Mouse (Mus musculus) cerebellum, adult 8-10 months (tissue): Measurements from ENCODE around the gene Tex38.

Experiments used
- DNase-seq: peaks from one replicate; pipeline ENCODE4 v3.0.0; 2022

Tex38 gene

DNA sequence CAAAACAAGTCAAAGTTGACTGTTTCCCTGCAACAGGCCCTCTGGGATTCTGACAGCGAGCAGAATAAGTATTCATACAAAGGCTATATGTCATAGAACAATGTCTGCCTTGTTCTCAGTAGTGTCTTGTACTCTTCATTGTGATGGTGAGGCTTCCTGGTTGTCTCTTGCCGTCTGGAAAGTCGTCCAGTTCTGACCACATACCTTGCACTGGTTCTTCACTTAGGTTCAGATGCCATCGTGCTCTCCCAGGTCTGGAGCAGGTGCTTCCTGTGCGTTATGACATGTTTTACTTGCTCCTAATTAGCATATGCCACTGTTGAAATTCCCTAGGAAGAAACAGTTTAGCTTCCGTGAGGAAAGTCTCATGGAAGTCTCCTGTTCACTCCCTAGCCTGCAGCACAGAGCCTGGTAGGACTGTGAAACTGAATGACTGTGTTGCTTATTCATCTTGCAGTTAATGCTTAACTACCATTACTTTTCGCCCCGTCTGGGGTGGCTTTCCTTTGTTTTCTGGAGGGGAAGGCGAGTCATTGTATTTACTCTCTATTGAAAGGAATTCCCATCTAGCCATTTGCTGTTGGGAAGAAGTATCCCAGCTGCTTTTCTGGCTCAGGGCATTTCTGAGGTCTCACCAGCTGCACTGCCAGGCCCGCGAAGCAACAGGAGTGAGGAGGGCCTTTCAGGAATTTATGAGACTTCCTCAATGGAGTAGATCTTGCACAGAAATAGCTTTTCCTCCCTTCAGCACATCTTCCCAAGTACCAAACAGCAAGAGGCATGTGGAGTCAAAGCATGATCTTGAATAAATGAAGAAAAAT is 13.0 kb downstream of the Tex38 start:
- DNase-seq, result no peak

DNA sequence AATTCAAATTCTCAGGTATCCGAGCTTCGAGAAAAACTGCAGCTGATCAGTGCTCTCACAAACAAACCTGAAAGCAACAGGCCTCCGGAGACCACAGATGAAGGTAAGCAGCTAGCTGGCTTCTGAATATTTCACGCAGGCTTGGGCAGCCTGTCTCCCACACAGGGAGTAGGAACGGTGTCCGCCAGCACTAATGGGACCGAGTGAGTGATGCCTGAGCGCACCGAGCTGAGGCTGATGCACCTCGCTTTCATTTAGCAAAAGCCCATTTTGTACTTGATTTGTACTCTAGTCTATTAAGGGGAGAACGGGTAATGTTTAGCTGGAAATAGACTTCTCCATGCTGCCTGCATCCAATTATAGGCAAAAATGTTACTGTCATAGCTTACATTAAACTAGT is 16.2 kb downstream of the Tex38 start:
- DNase-seq, result no peak

DNA sequence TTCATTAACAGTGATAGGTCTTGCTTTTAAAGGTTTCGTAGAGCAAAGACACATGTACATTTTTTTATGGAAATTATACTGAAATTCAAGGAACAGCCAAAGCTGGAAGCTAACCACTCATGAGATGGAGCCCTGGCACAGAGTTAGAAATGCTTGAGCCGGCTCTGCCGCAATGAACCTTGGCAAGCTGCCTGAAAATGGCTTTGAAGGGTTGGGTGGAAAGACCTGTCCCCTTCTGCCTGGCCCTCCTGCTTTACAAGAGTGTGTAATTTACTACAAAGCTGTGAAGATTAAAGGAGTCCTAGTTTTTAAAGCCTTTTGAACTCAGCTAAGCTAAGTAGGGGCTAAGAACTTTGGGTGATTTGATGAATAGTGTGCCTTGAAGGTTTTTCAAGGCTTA is 19.6 kb downstream of the Tex38 start:
- no peak for DNase-seq

DNA sequence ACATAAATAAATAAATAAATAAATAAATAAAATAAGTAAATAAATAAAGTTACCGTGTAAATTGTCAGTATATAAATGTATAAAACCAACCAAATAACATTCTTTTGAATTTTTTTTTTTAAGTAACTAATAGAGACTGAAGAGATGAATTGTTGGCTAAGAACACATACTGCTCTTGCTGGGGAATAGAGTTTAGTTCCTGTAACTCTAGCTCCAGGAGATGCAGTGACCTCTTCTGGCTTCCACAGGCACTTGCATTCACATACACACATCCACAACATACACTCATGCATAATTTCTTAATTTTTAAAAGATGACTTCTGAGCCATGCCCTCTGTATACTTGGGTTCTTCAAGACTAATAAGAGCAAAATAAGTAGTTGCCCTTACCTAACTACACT is 26.0 kb downstream of the Tex38 start:
- DNase-seq, result no peak

DNA sequence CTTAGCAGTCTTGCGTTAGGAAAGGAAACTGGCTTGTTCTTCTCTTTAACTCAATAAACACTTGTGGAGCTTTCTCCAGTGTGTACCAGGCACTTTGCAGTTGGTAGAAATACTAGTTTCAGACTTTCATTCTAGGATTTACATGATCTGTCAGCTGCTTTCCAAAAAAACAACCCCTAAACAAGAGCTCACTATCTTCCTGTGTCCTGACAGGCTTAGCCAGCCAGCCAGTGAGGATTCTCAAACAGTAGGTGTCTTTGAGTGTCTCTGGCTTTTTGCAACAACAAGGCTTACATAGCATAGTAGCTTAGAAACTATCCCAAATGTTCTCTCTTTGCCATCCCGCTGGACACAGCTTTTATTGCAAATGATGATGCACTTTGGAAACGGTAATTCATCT is 26.7 kb downstream of the Tex38 start:
- no peak for DNase-seq

DNA sequence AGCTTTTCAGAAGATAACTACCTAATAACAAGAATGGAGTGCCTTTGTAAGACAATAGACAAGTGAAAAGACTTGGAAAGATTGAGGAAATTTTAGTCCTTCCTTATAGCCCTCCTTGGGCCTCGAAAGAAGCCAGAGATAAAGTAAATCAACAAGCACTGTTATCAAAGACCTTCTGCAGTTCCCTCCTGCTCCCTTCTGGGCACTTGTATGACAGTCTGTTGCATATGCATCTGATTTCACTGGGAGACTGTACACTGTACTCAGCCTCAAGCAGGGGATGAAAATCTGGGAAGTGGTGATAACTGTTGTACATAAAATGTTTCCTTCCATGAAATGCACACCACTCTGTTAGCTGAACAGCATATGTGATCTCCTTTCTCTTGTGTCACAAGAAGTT is 31.5 kb downstream of the Tex38 start:
- no peak for DNase-seq

DNA sequence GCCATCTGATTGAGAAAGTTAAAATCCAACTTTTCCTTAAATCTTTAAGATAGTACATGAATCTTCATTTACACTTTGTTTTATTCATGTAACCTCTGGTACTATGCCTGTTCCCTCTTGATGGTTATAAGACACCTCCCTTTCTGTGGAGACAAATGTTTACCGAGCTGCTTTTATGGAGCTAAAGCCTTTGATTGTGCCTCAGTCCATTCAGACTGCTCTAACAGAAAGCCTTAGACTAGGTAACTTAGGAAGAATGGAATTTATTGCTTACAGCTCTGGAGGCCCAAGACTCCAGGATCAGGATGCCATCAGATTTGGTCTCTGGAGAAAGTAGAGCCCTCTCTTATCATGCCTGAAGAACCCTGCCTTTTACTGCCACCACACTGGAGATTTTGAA is 32.6 kb downstream of the Tex38 start:
- DNase-seq, result no peak

DNA sequence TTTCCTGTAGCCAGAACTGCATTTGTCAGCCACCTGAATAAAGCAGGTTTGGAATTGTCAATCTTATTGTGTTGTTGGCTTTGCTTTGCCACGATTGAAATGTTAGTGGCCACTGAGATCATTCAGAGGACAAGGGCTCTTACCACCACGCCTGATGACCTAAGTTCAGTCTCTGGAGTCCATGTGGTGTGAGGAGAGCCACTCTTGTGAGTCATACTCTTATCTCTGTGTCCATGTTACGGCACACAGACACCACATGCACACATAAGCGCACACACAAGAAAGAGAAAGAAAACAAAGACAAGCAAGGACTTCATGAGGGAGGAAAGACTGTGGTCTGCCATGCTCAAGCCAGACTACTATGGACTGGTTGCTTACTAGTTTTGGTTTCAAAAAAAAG is 37.7 kb downstream of the Tex38 start:
- DNase-seq, result no peak

DNA sequence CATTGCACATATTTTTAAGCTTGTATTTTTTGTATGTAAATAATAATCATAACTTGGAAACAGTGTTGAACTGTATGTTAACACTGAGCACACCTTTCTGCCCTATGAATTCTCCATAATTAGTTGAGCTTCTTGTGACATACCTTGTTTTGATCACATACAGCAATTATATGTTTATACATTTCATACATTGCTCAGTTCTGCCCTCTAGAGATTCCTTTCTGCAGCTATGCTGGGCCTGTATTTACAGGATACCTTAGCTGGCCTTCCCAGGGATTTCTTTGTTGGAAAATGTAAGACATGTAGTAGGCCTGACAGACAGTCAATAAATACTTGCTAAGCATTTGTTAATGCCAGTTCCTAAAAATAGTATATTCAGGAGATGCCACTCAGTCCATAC is 38.2 kb downstream of the Tex38 start:
- DNase-seq, result no peak

DNA sequence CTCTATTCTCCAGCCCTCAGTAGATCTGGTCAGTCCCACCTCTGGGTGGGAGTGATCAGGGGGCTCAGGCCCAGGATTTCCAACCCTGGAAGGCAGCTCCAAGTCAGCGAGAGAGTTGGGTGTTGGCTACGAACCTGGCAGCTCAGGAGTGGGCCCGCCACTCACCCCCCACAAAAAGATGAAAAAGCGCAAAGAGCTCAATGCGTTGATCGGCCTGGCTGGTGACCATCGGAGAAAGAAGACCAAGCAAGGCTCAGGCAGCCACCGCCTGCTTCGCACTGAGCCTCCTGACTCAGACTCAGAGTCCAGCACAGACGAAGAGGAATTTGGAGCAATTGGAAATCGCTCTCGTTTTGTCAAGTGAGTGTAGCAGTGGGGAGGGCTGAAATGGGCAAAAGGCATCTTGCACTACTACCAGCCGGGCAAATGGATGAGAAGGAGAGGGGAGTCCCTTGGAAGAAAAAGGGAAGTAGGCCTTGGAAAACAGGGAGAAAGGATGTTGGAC is 42.3 kb downstream of the Tex38 start:
- no peak for DNase-seq

DNA sequence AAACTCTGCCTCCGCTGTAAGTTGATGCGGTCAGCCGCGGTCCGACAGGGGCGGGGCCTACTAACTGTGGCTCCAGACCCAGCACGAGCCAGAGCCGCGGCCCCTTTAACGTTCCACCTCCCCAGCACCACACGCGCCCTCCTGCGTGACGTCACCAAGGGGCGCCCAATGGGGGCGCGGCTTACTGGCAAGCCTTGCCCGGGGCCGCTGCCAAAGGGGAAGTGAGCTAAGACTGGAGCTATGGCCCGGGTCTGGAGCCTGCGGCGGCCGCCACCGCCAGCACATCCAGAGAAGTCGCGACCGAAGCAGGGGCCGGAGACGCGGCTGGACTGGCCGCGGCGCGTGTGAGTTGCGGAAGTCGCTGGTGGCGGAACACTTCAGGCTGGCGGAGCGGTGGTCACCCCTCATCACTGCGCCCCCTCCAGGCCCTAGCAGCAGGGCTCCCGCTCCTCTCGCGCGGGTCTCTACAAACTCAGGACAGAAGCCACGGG is 43.2 kb downstream of the Tex38 start, which contains the start of gene Efcab14:
Efcab14 (plus strand) TSS at position 194 of the 491 bp plus-strand sequence.
- peak; percentile 97 for DNase-seq

DNA sequence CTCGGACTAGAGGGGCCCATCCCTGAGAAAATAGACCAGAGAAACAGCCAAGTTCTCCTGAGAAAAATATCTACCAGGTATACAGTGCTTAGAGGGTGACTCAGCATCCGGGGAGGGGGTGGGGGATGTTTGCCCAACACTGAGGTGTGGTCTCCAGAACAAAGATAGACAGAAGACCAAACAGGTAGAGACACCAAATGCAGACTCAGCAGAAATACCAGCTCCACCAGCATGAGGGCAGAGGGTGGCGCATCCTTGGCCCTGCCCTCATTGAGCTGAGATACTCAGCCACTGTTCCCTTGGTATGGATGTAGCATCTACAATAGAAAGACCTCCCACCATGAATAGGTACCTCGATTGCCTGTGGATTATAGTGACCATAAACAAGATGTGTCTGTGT is 46.0 kb downstream of the Tex38 start:
- no peak for DNase-seq

DNA sequence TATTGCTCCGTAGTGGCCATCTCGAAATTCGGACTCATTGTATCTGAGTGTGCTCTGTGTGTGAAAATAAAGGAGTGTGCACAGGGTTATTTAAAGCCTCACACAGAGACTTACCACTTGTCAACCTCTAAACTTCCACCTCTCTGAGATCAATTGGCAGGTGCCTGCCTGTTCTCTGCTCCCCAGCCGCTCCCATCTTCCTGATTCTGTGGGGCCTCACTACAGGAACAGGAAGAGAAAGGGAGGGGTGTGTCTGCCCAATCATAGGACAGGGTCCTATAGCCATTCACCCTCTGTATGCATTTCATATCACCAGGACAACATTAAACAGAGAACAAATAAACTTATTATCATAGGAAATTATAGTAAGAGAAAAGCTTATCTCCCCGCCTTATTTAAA is 47.1 kb downstream of the Tex38 start:
- DNase-seq, result no peak

DNA sequence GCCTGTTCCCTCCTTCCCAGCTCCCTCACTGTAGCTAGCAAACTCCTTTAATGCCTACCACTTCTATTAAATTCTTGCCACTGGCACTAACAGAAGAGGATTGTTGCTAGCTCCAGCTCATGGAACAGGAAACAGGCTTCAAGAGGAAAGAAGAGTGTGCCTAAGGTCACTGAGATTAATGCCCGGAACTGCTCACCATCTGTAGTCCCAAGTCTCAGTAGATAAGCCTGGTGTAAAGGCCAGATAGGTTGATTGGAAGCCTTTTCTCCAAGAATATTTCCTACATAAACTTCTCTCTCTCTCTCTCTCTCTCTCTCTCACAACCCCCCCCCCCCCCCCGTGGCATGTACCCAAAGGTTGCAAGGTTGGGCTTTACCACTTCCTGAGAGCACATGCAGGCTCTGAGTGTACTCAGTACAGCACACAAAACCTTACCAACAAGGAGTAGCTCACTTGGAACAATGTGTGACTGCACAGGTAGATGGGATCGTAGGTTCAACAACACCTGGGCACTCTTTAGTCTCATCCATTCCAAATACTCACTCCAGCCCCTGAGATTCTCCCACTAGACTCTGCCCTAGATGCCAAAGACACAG is 48.5 kb downstream of the Tex38 start:
- DNase-seq, result no peak

DNA sequence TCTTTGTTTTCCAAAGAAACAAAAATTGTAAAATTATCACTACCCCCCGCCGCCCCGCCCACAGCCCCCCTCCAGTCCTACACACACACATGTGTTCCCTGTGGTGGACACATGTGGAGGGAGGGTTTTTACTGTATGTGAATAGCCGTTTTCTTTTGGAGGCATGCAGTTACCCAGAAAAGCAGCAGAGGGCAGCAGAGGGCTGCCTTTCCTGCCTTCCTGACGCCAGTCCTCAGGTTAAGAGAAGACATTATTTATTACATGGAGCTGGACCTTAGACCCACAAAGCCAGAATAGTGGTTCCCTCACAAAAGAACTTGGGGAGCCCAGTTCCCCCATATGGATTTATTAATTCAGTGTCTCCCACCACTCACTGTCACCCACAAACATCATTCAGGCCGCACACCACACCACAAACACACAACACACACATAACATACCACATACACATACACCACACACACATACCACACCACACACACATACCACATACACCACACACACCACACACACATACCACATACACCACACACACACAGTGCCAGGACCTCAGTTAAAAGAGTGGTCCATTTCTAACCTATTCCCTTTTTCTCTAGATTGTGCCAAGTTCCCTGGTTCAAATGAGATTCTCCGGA is 49.1 kb downstream of the Tex38 start:
- peak; percentile 73 for DNase-seq
